Mouse (Mus musculus): ENCODE measurements at regions not wholly inside any gene's neighbourhood (a gene's known extent, or its start where the extent isn't known, plus 50 kb on each side); places are given as distances from the start of the nearest gene placed in this dataset.

- no peak for TF ChIP-seq POLR2A (IDR thresholded peaks at IDR 0.05; ENCODE audit: borderline replicate concordance, low read depth, low read length)
- no peak for TF ChIP-seq CTCF (IDR thresholded peaks at IDR 0.05; ENCODE audit: low read depth, low read length)
These were observed 195.1 kb downstream of the Sox9 start for GRCm38 (mm10) chr11:112976914-112977785.

Measured in bone marrow macrophage, adult 2 months (primary cell).